Mouse (Mus musculus): Measurements from ENCODE around the gene Abcc3. TPM values are rescaled to one million over a fixed set of nuclear protein-coding genes. Genes with fewer than 3 reads are reported as not detected.

Gene Abcc3
- polyA plus RNA-seq, 1 experiment from 2014 or later: 0.49 TPM

- no peak for DNase-seq (ENCODE audit: low spot score)
- Histone ChIP-seq H3K9me3 (ENCODE audit: control insufficient read depth, low read length) (no peaks in the 10 kb centered on the region), H3K9ac (ENCODE audit: low read length) (no peak overlapping the region), H3K27ac (ENCODE audit: low read depth, low read length) (no peak overlapping the region), H3K4me3 (ENCODE audit: low read depth, low read length) (no peak overlapping the region), H3K36me3 (ENCODE audit: control insufficient read depth, insufficient read depth, low read length) (no peaks in the 10 kb centered on the region), H3K4me1 (replicated peaks; ENCODE audit: control insufficient read depth, insufficient read depth, low read length) (no peaks in the 10 kb centered on the region), H3K27me3 (ENCODE audit: control insufficient read depth, insufficient read depth, low read length) (no peaks in the 10 kb centered on the region), H3K4me2 (ENCODE audit: low read depth, low read length, severe bottlenecking) (no peak overlapping the region)
- no peak for ATAC-seq (replicated peaks; ENCODE audit: low FRiP score)
- WGBS: 90% methylated on average over 9 of the region's 9 CpGs
Measured at GRCm38 (mm10) chr11:94355521-94356217, 37.1 kb downstream of the Abcc3 start.

GRCm38 (mm10) chr11:94351094-94351493 lies 41.7 kb downstream of the Abcc3 start:
- Histone ChIP-seq H3K4me1 (replicated peaks; ENCODE audit: control insufficient read depth, insufficient read depth, low read length) (no peaks in the 10 kb centered on the region), H3K9ac (ENCODE audit: low read length) (no peak overlapping the region), H3K4me2 (ENCODE audit: low read depth, low read length, severe bottlenecking) (no peak overlapping the region), H3K4me3 (ENCODE audit: low read depth, low read length) (no peak overlapping the region), H3K27me3 (ENCODE audit: control insufficient read depth, insufficient read depth, low read length) (no peaks in the 10 kb centered on the region), H3K9me3 (ENCODE audit: control insufficient read depth, low read length) (no peaks in the 10 kb centered on the region), H3K27ac (ENCODE audit: low read depth, low read length) (no peak overlapping the region), H3K36me3 (ENCODE audit: control insufficient read depth, insufficient read depth, low read length) (no peaks in the 10 kb centered on the region)
- ATAC-seq (replicated peaks; ENCODE audit: low FRiP score): no peak
- no peak for DNase-seq (ENCODE audit: low spot score)
- WGBS: 41% methylated on average over 3 of the region's 3 CpGs

- DNase-seq (ENCODE audit: low spot score) (no peak), ATAC-seq (replicated peaks; ENCODE audit: low FRiP score) (no peak)
- no peaks in the 10 kb centered on the region for H3K27me3 ChIP-seq (ENCODE audit: control insufficient read depth, insufficient read depth, low read length)
- no peaks in the 10 kb centered on the region for H3K36me3 ChIP-seq (ENCODE audit: control insufficient read depth, insufficient read depth, low read length)
- no peaks in the 10 kb centered on the region for H3K4me1 ChIP-seq (replicated peaks; ENCODE audit: control insufficient read depth, insufficient read depth, low read length)
- no peak overlapping the region for H3K27ac ChIP-seq (ENCODE audit: low read depth, low read length)
- H3K9ac ChIP-seq (ENCODE audit: low read length): no peak overlapping the region
- 78% methylated on average over 1 of the region's 1 CpGs for WGBS
- H3K4me3 ChIP-seq (ENCODE audit: low read depth, low read length): no peak overlapping the region
- H3K4me2 ChIP-seq (ENCODE audit: low read depth, low read length, severe bottlenecking): no peak overlapping the region
- no peaks in the 10 kb centered on the region for H3K9me3 ChIP-seq (ENCODE audit: control insufficient read depth, low read length)
Measured at GRCm38 (mm10) chr11:94350337-94350736, 42.5 kb downstream of the Abcc3 start.

- Histone ChIP-seq H3K4me2 (ENCODE audit: low read depth, low read length, severe bottlenecking) (no peak overlapping the region), H3K9ac (ENCODE audit: low read length) (no peak overlapping the region), H3K9me3 (ENCODE audit: control insufficient read depth, low read length) (no peaks in the 10 kb centered on the region), H3K36me3 (ENCODE audit: control insufficient read depth, insufficient read depth, low read length) (no peaks in the 10 kb centered on the region), H3K27ac (ENCODE audit: low read depth, low read length) (no peak overlapping the region), H3K4me3 (ENCODE audit: low read depth, low read length) (no peak overlapping the region), H3K4me1 (replicated peaks; ENCODE audit: control insufficient read depth, insufficient read depth, low read length) (0 out of 2 replicates have a peak, but pooled peaks cover 2% of the 10 kb centered on the region), H3K27me3 (ENCODE audit: control insufficient read depth, insufficient read depth, low read length) (no peaks in the 10 kb centered on the region)
- ATAC-seq (replicated peaks; ENCODE audit: low FRiP score) (no peak), DNase-seq (ENCODE audit: low spot score) (no peak)
- 79% methylated on average over 2 of the region's 2 CpGs for WGBS
Measured at GRCm38 (mm10) chr11:94349839-94350238, 43.0 kb downstream of the Abcc3 start.

- H3K9me3 ChIP-seq (ENCODE audit: control insufficient read depth, low read length): no peaks in the 10 kb centered on the region
- no peaks in the 10 kb centered on the region for H3K36me3 ChIP-seq (ENCODE audit: control insufficient read depth, insufficient read depth, low read length)
- H3K4me1 ChIP-seq (replicated peaks; ENCODE audit: control insufficient read depth, insufficient read depth, low read length): peaks cover 12% of the 10 kb centered on the region; the same call in 1 of the 2 replicates
- no peak overlapping the region for H3K4me3 ChIP-seq (ENCODE audit: low read depth, low read length)
- ATAC-seq (replicated peaks; ENCODE audit: low FRiP score) (no peak), DNase-seq (ENCODE audit: low spot score) (no peak)
- WGBS: 88% methylated on average over 7 of the region's 7 CpGs
- H3K27me3 ChIP-seq (ENCODE audit: control insufficient read depth, insufficient read depth, low read length): no peaks in the 10 kb centered on the region
- no peak overlapping the region for H3K27ac ChIP-seq (ENCODE audit: low read depth, low read length)
- H3K4me2 ChIP-seq (ENCODE audit: low read depth, low read length, severe bottlenecking): no peak overlapping the region
- H3K9ac ChIP-seq (ENCODE audit: low read length): no peak overlapping the region
Measured at GRCm38 (mm10) chr11:94347063-94347575, 45.7 kb downstream of the Abcc3 start.

GRCm38 (mm10) chr11:94346611-94347010 lies 46.2 kb downstream of the Abcc3 start:
- Histone ChIP-seq H3K9me3 (ENCODE audit: control insufficient read depth, low read length) (no peaks in the 10 kb centered on the region), H3K36me3 (ENCODE audit: control insufficient read depth, insufficient read depth, low read length) (no peaks in the 10 kb centered on the region), H3K4me3 (ENCODE audit: low read depth, low read length) (no peak overlapping the region), H3K9ac (ENCODE audit: low read length) (no peak overlapping the region), H3K27ac (ENCODE audit: low read depth, low read length) (no peak overlapping the region), H3K4me1 (replicated peaks; ENCODE audit: control insufficient read depth, insufficient read depth, low read length) (peaks cover 16% of the 10 kb centered on the region; the same call in 1 of the 2 replicates), H3K4me2 (ENCODE audit: low read depth, low read length, severe bottlenecking) (no peak overlapping the region), H3K27me3 (ENCODE audit: control insufficient read depth, insufficient read depth, low read length) (no peaks in the 10 kb centered on the region)
- 71% methylated on average over 3 of the region's 3 CpGs for WGBS
- DNase-seq (ENCODE audit: low spot score) (no peak), ATAC-seq (replicated peaks; ENCODE audit: low FRiP score) (no peak)

GRCm38 (mm10) chr11:94345926-94346325 lies 46.9 kb downstream of the Abcc3 start:
- Histone ChIP-seq H3K4me2 (ENCODE audit: low read depth, low read length, severe bottlenecking) (no peak overlapping the region), H3K4me1 (replicated peaks; ENCODE audit: control insufficient read depth, insufficient read depth, low read length) (peaks cover 16% of the 10 kb centered on the region; the same call in 1 of the 2 replicates), H3K27me3 (ENCODE audit: control insufficient read depth, insufficient read depth, low read length) (no peaks in the 10 kb centered on the region), H3K4me3 (ENCODE audit: low read depth, low read length) (no peak overlapping the region), H3K36me3 (ENCODE audit: control insufficient read depth, insufficient read depth, low read length) (no peaks in the 10 kb centered on the region), H3K9me3 (ENCODE audit: control insufficient read depth, low read length) (no peaks in the 10 kb centered on the region), H3K9ac (ENCODE audit: low read length) (no peak overlapping the region), H3K27ac (ENCODE audit: low read depth, low read length) (no peak overlapping the region)
- 89% methylated on average over 10 of the region's 10 CpGs for WGBS
- DNase-seq (ENCODE audit: low spot score): no peak
- ATAC-seq (replicated peaks; ENCODE audit: low FRiP score): no peak

GRCm38 (mm10) chr11:94344470-94344869 lies 48.3 kb downstream of the Abcc3 start:
- 47% methylated on average over 1 of the region's 1 CpGs for WGBS
- no peak overlapping the region for H3K4me3 ChIP-seq (ENCODE audit: low read depth, low read length)
- H3K4me2 ChIP-seq (ENCODE audit: low read depth, low read length, severe bottlenecking): no peak overlapping the region
- no peaks in the 10 kb centered on the region for H3K9me3 ChIP-seq (ENCODE audit: control insufficient read depth, low read length)
- DNase-seq (ENCODE audit: low spot score) (no peak), ATAC-seq (replicated peaks; ENCODE audit: low FRiP score) (no peak)
- H3K27me3 ChIP-seq (ENCODE audit: control insufficient read depth, insufficient read depth, low read length): no peaks in the 10 kb centered on the region
- H3K4me1 ChIP-seq (replicated peaks; ENCODE audit: control insufficient read depth, insufficient read depth, low read length): peaks cover 18% of the 10 kb centered on the region; the same call in 1 of the 2 replicates
- no peak overlapping the region for H3K9ac ChIP-seq (ENCODE audit: low read length)
- H3K36me3 ChIP-seq (ENCODE audit: control insufficient read depth, insufficient read depth, low read length): no peaks in the 10 kb centered on the region
- H3K27ac ChIP-seq (ENCODE audit: low read depth, low read length): peak overlapping the region; percentile 37; the same call in 1 of the 2 replicates

GRCm38 (mm10) chr11:94343955-94344358 lies 48.8 kb downstream of the Abcc3 start:
- Histone ChIP-seq H3K9ac (ENCODE audit: low read length) (peak overlapping the region; percentile 23; the same call in 1 of the 2 replicates), H3K4me2 (ENCODE audit: low read depth, low read length, severe bottlenecking) (no peak overlapping the region), H3K27me3 (ENCODE audit: control insufficient read depth, insufficient read depth, low read length) (no peaks in the 10 kb centered on the region), H3K9me3 (ENCODE audit: control insufficient read depth, low read length) (no peaks in the 10 kb centered on the region), H3K36me3 (ENCODE audit: control insufficient read depth, insufficient read depth, low read length) (no peaks in the 10 kb centered on the region; the same call in 1 of the 2 replicates), H3K4me1 (replicated peaks; ENCODE audit: control insufficient read depth, insufficient read depth, low read length) (peaks cover 18% of the 10 kb centered on the region; the same call in 1 of the 2 replicates), H3K27ac (ENCODE audit: low read depth, low read length) (peak overlapping the region; percentile 37), H3K4me3 (ENCODE audit: low read depth, low read length) (no peak overlapping the region)
- ATAC-seq (replicated peaks; ENCODE audit: low FRiP score) (peak; percentile 23), DNase-seq (ENCODE audit: low spot score) (no peak)
- WGBS: 12% methylated on average over 5 of the region's 5 CpGs
